Mouse (Mus musculus): ENCODE data around the gene Foxp1. TPM values are rescaled to one million over a fixed set of nuclear protein-coding genes. Genes with fewer than 3 reads are reported as not detected.

Foxp1 gene
- total and polyA plus RNA-seq, 3 experiments = 57.4 to 88.1 (median 79.8) TPM

DNA sequence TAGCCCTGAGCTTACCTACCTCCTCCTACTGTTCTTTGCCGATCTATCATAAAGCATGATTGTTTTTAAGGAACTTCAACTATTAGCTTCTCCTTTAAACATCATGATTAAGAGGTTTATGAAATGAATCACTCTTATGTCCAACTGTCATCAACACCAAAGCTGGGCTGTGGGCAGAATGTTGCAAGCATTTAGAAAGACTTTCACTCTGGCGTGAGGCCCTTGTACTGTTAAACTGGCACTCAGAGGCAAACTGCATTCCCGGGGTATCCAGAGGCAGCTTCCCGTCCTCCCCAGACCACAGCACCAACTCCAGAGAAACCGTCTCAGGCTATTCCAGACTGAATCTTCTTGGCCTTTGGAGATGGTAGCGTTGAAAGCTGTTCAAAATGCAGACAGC, 86.2 kb downstream of the Foxp1 start:
- no peaks in the 10 kb centered on the region for H3K9me3 ChIP-seq (replicated peaks)
- H3K4me3 ChIP-seq (ENCODE audit: low read depth, low read length) = no peak overlapping the region
- no peak for ATAC-seq (ENCODE audit: extremely low read depth, insufficient number of reproducible peaks, low FRiP score, poor library complexity, severe bottlenecking)
- H3K27me3 ChIP-seq (ENCODE audit: insufficient read depth, low read length) = no peaks in the 10 kb centered on the region
- H3K4me1 ChIP-seq (ENCODE audit: insufficient read depth, low read depth, low read length) = peaks cover 10% of the 10 kb centered on the region
- TF ChIP-seq GATA2 (IDR thresholded peaks at IDR 0.05; ENCODE audit: borderline replicate concordance, low read depth, low read length) = no peak
- TF ChIP-seq POLR2AphosphoS5 (IDR thresholded peaks at IDR 0.05; ENCODE audit: insufficient replicate concordance, low read depth, low read length) = no peak
- no peak for TF ChIP-seq GATA1 (IDR thresholded peaks at IDR 0.05; ENCODE audit: borderline replicate concordance, low read length)
- TF ChIP-seq TAL1 (conservative IDR thresholded peaks at IDR 0.05; ENCODE audit: low read depth, low read length) = no peak
- no peak for TF ChIP-seq CTCF (IDR thresholded peaks at IDR 0.05; ENCODE audit: low read depth, low read length)
- H3K36me3 ChIP-seq (replicated peaks) = peaks cover 40% of the 10 kb centered on the region
- DNase-seq (ENCODE audit: low spot score) = no peak

DNA sequence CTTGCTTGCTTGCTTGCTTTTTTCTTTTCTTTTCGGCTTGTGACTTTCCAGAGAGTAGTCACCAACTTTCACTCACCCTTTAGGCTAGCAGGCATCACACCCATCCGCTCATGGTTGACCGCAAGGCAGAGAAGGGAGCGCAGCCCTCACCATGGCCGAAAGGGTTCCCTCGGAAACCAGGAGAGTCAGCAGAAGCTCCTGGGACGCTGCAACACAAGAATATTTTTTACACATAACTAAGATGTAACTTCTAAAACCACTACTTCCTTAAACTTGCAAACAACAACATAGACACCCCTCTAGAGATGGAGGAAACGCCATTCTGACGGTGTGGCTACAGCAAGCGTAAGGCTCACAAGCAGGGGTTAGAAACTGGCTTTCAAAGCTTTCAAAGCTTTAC, 87.4 kb downstream of the Foxp1 start:
- peaks cover 10% of the 10 kb centered on the region for H3K4me1 ChIP-seq (ENCODE audit: insufficient read depth, low read depth, low read length)
- no peak for ATAC-seq (ENCODE audit: extremely low read depth, insufficient number of reproducible peaks, low FRiP score, poor library complexity, severe bottlenecking)
- no peak for TF ChIP-seq GATA1 (IDR thresholded peaks at IDR 0.05; ENCODE audit: borderline replicate concordance, low read length)
- no peak for TF ChIP-seq CTCF (IDR thresholded peaks at IDR 0.05; ENCODE audit: low read depth, low read length)
- TF ChIP-seq POLR2AphosphoS5 (IDR thresholded peaks at IDR 0.05; ENCODE audit: insufficient replicate concordance, low read depth, low read length) = no peak
- no peak for TF ChIP-seq GATA2 (IDR thresholded peaks at IDR 0.05; ENCODE audit: borderline replicate concordance, low read depth, low read length)
- no peak for TF ChIP-seq TAL1 (conservative IDR thresholded peaks at IDR 0.05; ENCODE audit: low read depth, low read length)
- H3K36me3 ChIP-seq (replicated peaks) = peaks cover 41% of the 10 kb centered on the region
- no peaks in the 10 kb centered on the region for H3K27me3 ChIP-seq (ENCODE audit: insufficient read depth, low read length)
- DNase-seq (ENCODE audit: low spot score) = no peak
- no peak overlapping the region for H3K4me3 ChIP-seq (ENCODE audit: low read depth, low read length)
- H3K9me3 ChIP-seq (replicated peaks) = no peaks in the 10 kb centered on the region

DNA sequence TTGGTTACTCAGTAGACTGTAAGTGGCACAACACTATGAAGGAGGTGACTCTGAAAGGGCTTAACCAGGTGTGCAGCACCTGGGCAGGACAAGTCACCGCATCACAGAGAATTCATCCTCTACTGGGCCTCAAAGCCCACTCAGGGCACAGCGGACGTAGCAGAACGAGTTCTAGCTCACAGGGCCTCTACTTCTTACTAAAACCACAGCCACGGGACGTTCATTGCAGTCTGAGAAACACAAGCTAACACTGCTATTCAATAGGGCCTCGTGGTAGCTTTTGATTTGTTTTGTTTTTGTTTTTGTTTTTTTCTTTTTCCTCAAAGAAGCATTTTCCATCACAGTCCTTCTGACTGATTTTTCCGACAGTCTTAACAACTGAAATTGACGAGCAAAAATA, 89.5 kb downstream of the Foxp1 start:
- no peaks in the 10 kb centered on the region for H3K9me3 ChIP-seq (replicated peaks)
- no peaks in the 10 kb centered on the region for H3K27me3 ChIP-seq (ENCODE audit: insufficient read depth, low read length)
- H3K36me3 ChIP-seq (replicated peaks) = peaks cover 49% of the 10 kb centered on the region
- no peak for DNase-seq (ENCODE audit: low spot score)
- H3K4me1 ChIP-seq (ENCODE audit: insufficient read depth, low read depth, low read length) = peaks cover 10% of the 10 kb centered on the region
- no peak overlapping the region for H3K4me3 ChIP-seq (ENCODE audit: low read depth, low read length)
- no peak for TF ChIP-seq CTCF (IDR thresholded peaks at IDR 0.05; ENCODE audit: low read depth, low read length)
- no peak for TF ChIP-seq GATA1 (IDR thresholded peaks at IDR 0.05; ENCODE audit: borderline replicate concordance, low read length)
- TF ChIP-seq TAL1 (conservative IDR thresholded peaks at IDR 0.05; ENCODE audit: low read depth, low read length) = no peak
- no peak for TF ChIP-seq POLR2AphosphoS5 (IDR thresholded peaks at IDR 0.05; ENCODE audit: insufficient replicate concordance, low read depth, low read length)
- no peak for TF ChIP-seq GATA2 (IDR thresholded peaks at IDR 0.05; ENCODE audit: borderline replicate concordance, low read depth, low read length)
- ATAC-seq (ENCODE audit: extremely low read depth, insufficient number of reproducible peaks, low FRiP score, poor library complexity, severe bottlenecking) = no peak

DNA sequence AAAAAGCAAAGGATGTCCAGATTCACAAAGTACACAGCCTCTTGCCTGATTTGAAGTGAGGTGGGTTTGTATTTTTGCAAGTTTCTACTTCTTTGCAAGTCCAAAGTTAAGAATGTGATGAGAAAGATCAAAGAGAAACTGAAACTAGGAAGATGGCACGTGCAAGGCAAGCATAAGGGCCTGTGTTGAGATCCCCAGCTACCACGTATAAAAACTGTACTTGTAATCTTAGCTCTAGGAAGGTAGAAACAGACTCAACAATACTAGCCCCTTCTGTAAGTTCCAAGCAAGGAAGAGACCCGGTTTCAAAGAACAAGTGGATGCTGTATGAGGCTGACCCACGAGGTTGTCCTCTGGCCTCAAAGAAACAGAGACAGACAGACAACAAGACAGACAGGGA, 90.6 kb downstream of the Foxp1 start:
- H3K9me3 ChIP-seq (replicated peaks) = no peaks in the 10 kb centered on the region
- peaks cover 59% of the 10 kb centered on the region for H3K36me3 ChIP-seq (replicated peaks)
- peaks cover 10% of the 10 kb centered on the region for H3K4me1 ChIP-seq (ENCODE audit: insufficient read depth, low read depth, low read length)
- ATAC-seq (ENCODE audit: extremely low read depth, insufficient number of reproducible peaks, low FRiP score, poor library complexity, severe bottlenecking) (no peak), DNase-seq (ENCODE audit: low spot score) (no peak)
- no peak for TF ChIP-seq GATA2 (IDR thresholded peaks at IDR 0.05; ENCODE audit: borderline replicate concordance, low read depth, low read length)
- no peak for TF ChIP-seq CTCF (IDR thresholded peaks at IDR 0.05; ENCODE audit: low read depth, low read length)
- no peak for TF ChIP-seq POLR2AphosphoS5 (IDR thresholded peaks at IDR 0.05; ENCODE audit: insufficient replicate concordance, low read depth, low read length)
- TF ChIP-seq GATA1 (IDR thresholded peaks at IDR 0.05; ENCODE audit: borderline replicate concordance, low read length) = no peak
- no peak for TF ChIP-seq TAL1 (conservative IDR thresholded peaks at IDR 0.05; ENCODE audit: low read depth, low read length)
- no peak overlapping the region for H3K4me3 ChIP-seq (ENCODE audit: low read depth, low read length)
- no peaks in the 10 kb centered on the region for H3K27me3 ChIP-seq (ENCODE audit: insufficient read depth, low read length)

DNA sequence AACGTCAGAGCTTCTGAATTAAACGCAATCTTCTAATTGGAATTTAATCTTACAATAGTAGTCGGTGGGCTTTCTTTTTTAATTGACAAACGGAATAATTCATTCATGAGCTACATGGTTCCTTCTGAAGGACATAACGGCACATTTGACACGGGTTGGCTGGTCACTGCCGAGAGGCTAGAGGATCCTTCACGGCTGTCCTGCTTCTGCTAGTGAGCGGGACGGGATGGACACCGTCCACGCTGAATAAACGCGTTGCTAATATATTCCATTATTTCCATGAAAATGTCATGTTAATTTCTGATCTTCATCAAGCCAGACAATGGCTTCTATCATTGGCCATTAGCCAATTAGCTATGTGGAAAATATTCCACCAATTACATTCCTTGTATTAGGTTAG, 92.0 kb downstream of the Foxp1 start:
- Histone ChIP-seq H3K36me3 (replicated peaks) (peaks cover 61% of the 10 kb centered on the region), H3K4me1 (ENCODE audit: insufficient read depth, low read depth, low read length) (peaks cover 10% of the 10 kb centered on the region), H3K27me3 (ENCODE audit: insufficient read depth, low read length) (no peaks in the 10 kb centered on the region), H3K9me3 (replicated peaks) (no peaks in the 10 kb centered on the region), H3K4me3 (ENCODE audit: low read depth, low read length) (no peak overlapping the region)
- no peak for ATAC-seq (ENCODE audit: extremely low read depth, insufficient number of reproducible peaks, low FRiP score, poor library complexity, severe bottlenecking)
- TF ChIP-seq GATA2 (IDR thresholded peaks at IDR 0.05; ENCODE audit: borderline replicate concordance, low read depth, low read length) (no peak), CTCF (IDR thresholded peaks at IDR 0.05; ENCODE audit: low read depth, low read length) (no peak), POLR2AphosphoS5 (IDR thresholded peaks at IDR 0.05; ENCODE audit: insufficient replicate concordance, low read depth, low read length) (no peak), TAL1 (conservative IDR thresholded peaks at IDR 0.05; ENCODE audit: low read depth, low read length) (no peak), GATA1 (IDR thresholded peaks at IDR 0.05; ENCODE audit: borderline replicate concordance, low read length) (no peak)
- no peak for DNase-seq (ENCODE audit: low spot score)

DNA sequence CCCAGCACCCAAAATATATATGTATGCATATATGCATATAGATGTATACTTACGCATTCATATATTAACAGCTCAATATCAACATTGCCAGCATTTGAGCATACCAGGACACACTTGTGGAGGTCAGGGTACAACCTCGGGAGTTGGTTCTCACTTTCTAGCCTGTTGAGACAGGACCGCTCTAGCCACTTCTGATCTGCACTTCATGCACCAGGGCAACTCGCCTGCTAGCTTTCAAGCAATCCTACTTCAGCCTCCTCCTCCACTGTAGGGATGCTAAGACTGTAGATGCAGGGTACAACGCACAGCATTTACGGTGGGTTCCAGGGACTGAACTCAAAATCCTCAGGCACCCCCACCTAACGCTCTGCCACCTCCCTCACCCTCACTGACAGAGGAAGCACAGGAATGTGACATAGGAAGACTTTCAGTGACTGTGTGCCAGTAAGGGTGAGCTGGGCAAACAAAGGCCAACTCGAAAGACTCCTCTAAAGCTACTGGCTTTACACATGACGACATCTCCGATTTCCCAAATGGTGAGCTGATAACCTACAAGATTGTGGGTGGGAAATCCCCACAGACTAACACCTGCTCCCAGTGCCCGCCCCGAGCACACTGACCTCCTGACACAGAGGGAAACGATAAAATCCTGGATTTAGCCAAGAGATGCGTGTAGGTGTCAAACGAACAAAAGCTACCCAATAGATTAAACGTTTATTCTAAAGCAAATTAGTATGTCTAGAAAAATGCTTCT, 93.0 kb downstream of the Foxp1 start:
- TF ChIP-seq GATA2 (IDR thresholded peaks at IDR 0.05; ENCODE audit: borderline replicate concordance, low read depth, low read length) (no peak), CTCF (IDR thresholded peaks at IDR 0.05; ENCODE audit: low read depth, low read length) (no peak), GATA1 (IDR thresholded peaks at IDR 0.05; ENCODE audit: borderline replicate concordance, low read length) (no peak), TAL1 (conservative IDR thresholded peaks at IDR 0.05; ENCODE audit: low read depth, low read length) (no peak), POLR2AphosphoS5 (IDR thresholded peaks at IDR 0.05; ENCODE audit: insufficient replicate concordance, low read depth, low read length) (no peak)
- H3K27me3 ChIP-seq (ENCODE audit: insufficient read depth, low read length) = no peaks in the 10 kb centered on the region
- peaks cover 10% of the 10 kb centered on the region for H3K4me1 ChIP-seq (ENCODE audit: insufficient read depth, low read depth, low read length)

More for the DNA sequence above, 93.0 kb downstream of the Foxp1 start:
- Histone ChIP-seq H3K36me3 (replicated peaks) (peaks cover 62% of the 10 kb centered on the region), H3K9me3 (replicated peaks) (no peaks in the 10 kb centered on the region), H3K4me3 (ENCODE audit: low read depth, low read length) (no peak overlapping the region)
- ATAC-seq (ENCODE audit: extremely low read depth, insufficient number of reproducible peaks, low FRiP score, poor library complexity, severe bottlenecking) (no peak), DNase-seq (ENCODE audit: low spot score) (no peak)

All from G1E (cell line).